Mouse (Mus musculus): ENCODE results near the gene Hmgcr.
"Not testable (repeated sequence)": the region's sequence is repeated elsewhere in the genome, so short reads cannot be mapped to it uniquely, and the experiment has no call there.

Gene Hmgcr

DNA sequence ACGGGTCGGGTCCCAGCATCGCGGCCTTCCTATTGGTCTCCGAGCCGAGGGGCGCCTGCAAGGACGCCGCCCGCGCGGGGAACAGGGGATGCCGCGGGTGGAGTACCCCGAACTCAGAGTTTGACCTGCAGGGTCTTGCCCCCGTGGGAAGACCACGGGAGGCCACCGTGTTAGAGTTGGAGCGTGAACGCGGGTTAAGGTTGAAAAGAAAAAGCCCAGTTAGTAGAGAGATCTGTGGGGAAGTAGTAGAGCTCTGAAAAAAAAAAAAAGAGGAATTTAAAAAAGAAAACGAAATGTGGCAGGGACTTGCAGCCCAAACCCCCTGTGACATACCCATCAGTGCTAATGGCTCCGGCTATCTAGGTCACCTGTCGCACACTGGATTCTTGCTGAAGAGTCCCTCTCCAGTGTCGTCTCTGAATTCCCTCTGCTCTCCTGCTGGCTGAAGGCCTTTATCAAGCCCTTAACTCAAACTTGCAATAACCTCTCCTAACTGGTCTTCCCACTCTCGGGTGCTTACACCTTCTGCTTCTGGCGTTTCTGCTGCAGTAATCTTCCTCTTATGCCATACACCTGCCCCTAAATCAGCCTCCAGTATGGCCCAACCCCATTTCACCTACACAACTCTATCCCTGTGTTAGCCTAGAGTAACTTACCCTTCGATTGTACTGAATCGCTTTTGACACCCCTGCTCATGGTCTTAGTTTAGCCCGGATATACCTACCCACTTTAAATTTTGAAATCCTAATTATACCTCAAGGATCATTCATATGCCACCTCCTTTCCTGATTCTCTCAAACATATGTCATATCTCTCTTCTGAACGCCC, 556 bp upstream of the Hmgcr start:
- DNase-seq (ENCODE audit: low read depth, low spot score) = no peak

GRCm38 (mm10) chr13:96670019-96670405, 724 bp downstream of the Hmgcr start:
- DNase-seq (ENCODE audit: low read depth, low spot score) = peak; percentile 47

GRCm38 (mm10) chr13:96664419-96664974, 6.2 kb downstream of the Hmgcr start:
- no peak for DNase-seq (ENCODE audit: low read depth, low spot score)

DNA sequence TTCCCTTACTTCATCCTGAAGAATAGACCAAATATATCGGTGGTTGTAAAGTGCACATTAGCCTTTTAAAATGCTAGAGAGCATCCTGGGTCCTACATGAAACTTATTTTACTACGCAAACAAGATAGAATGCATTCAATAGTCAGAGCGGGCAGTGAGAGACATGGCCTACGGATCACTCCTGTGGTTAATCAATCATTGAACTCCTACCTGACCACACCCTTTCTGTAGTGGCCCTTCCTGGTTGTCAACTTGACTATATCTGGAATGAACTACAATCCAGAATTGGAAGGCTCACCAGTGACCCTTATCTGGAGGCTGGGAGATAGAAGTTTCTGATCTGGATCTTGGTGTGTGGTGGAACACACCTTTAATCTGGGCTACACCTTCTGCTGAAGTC, 7.6 kb downstream of the Hmgcr start:
- not testable (repeated sequence) for DNase-seq (ENCODE audit: low read depth, low spot score)

DNA sequence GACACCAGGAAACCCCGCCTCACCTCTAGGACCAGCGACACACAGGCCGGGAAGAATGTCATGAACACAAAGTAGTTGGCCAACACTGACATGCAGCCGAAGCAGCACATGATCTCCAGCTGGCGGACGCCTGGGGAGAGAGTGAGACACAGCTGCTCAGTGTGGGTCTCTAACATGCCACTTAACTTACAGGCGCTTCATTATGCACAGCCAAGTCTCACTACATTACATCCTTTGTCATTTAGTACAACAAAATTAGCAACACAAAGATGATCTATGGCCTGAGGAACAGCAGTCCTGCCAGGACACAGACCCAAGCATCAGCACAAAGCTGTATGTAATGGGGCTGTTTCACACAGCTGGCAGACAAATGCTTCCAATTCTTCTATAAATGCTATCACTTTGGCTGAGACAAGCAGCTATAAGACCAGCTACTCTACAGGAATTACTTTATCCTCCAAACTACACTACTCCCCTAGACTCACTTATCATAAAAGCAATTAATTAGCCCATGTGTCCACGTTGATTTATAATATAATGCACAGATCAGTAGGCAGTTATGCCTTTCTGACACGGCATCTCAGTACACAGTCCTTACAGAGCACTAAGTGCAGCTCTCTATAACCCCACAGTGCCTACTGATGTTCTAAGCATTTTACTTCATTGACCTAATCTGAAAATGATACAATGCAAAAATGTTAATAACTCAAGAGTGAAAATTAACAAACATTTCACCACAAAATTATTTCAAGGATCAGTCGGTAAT, 10.5 kb downstream of the Hmgcr start:
- no peak for DNase-seq (ENCODE audit: low read depth, low spot score)

DNA sequence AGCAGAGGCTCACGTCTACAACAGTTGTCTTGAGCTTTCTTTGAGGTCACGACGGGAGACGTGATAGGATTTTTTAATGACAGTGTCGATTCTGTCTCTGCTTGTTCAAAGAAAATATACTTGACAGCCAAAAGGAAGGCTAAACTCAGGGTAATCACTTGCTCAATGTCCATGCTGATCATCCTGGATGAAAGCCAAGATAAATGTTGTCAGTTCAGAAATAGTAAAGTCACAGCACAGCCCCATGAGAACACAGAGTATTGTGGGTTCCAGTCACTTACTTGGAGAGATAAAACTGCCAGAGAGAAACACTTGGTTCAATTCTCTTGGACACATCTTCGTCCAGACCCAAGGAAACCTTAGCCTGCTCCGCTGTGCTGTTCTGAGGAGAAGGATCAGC, 11.8 kb downstream of the Hmgcr start:
- DNase-seq (ENCODE audit: low read depth, low spot score) = no peak

- DNase-seq (ENCODE audit: low read depth, low spot score) = no peak
Measured at GRCm38 (mm10) chr13:96656673-96657072, 14.1 kb downstream of the Hmgcr start.

DNA sequence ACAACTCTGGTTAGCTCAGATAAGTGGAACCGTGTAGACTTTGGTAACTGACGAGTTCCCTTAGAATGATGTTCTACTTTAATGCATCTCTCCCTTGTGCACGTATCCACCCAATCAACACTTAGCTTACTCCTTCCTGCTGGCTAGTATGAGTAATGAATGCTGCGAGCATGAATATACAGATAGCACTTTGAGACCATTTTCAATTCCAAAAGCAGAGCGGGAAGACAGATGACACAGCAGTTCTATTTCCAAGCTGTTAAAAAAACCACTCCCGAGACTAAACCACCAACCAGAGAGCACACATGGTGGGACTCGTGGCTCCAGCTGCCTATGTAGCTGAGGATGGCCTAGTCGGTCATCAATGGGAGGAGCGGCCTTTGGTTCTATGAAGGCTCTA, 17.7 kb downstream of the Hmgcr start:
- DNase-seq (ENCODE audit: low read depth, low spot score) = no peak

- DNase-seq (ENCODE audit: low read depth, low spot score) = no peak
Measured at GRCm38 (mm10) chr13:96645822-96646221, 24.9 kb downstream of the Hmgcr start.

- no peak for DNase-seq (ENCODE audit: low read depth, low spot score)
Measured at GRCm38 (mm10) chr13:96644168-96644567, 26.6 kb downstream of the Hmgcr start.

DNA sequence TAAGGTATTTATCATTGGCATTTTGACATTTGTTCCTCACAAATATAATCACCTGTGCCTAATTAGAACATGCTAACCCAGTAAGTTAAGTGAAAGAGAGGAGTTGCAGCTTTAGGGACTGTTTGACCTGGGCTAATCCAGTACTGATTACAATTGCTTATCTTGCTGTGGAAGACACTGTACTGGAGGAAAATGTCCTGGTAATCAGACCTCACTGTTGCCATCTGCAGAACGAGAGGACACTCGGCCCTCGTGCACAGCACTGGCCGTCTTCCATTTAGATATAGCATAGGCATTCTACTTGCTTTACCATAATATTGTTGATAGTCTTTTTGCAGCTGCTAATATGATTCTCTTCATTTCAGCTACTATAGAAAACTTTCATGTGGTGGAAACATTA, 40.3 kb downstream of the Hmgcr start:
- no peak for DNase-seq (ENCODE audit: low read depth, low spot score)

GRCm38 (mm10) chr13:96620891-96621290, 49.8 kb downstream of the Hmgcr start:
- DNase-seq (ENCODE audit: low read depth, low spot score) = no peak

DNA sequence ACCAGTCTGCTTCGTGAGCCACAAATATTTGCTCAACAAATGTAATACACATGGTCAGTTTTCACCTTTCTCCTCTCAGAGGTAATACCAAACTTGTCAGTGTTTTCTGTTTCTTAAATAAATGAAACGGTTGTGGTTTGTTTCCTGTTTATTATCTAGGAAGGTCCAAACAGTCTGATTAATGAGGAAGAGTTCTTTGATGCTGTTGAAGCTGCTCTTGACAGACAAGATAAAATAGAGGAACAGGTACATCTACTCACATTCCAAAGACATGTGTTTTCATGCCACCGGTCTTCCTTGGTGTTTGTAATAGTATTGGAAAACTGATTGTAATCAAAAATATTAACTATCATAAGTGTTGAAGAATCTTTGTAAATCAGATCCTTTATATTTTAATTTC, 56.1 kb downstream of the Hmgcr start:
- DNase-seq (ENCODE audit: low read depth, low spot score) = no peak

DNA sequence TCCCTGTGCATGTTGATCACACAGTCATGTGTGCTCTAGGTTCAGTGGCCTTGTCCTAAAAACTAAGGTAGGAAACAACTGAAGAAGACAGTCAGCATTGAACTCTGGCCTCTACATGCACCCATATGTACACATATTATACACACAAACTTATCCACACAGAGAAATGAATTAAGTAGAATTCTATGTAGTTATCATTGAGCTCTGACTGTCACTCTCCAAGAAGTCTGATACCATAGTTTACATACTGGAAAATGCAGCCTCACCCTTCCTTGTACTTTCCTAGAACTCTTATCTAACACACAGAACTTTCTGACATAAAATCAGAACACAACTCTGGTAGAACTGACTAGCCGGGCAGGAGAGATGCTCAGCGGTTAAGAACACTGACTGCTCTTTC, 66.5 kb downstream of the Hmgcr start:
- DNase-seq (ENCODE audit: low read depth, low spot score) = no peak

GRCm38 (mm10) chr13:96599182-96599581, 71.6 kb downstream of the Hmgcr start:
- no peak for DNase-seq (ENCODE audit: low read depth, low spot score)
